Mouse (Mus musculus): ENCODE measurements around the gene Gm2115. TPM values are rescaled to one million over a fixed set of nuclear protein-coding genes. Genes with fewer than 3 reads are reported as not detected.

The Gm2115 gene
- total and polyA plus RNA-seq, 3 experiments, result 0.27 TPM; not detected in 2

DNA sequence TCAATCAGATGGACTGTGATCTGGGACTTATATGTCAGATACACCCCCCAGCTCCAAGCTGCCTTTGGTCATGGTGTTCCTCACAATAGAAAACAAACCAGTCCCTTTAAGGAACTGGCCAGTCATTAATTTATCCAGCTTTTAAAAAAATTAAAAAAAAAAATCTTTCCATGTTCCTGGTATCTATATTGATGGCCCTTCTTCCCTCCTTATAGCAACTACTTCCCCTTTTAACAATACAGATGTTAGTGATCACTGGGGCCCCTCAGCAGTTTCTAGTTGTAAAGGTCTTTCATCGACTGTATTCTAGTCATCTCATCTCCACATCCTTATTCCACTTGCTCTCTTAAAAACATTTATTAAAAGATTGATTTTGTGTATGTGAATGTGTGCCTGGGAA lies 82.9 kb downstream of the Gm2115 start:
- Histone ChIP-seq H3K36me3 (replicated peaks) (peaks cover 10% of the 10 kb centered on the region), H3K27me3 (ENCODE audit: insufficient read depth, low read length) (no peaks in the 10 kb centered on the region), H3K9me3 (replicated peaks) (no peaks in the 10 kb centered on the region), H3K4me3 (ENCODE audit: low read depth, low read length) (no peak overlapping the region), H3K4me1 (ENCODE audit: insufficient read depth, low read depth, low read length) (peaks cover 30% of the 10 kb centered on the region)
- TF ChIP-seq CTCF (IDR thresholded peaks at IDR 0.05; ENCODE audit: low read depth, low read length) (no peak), GATA1 (IDR thresholded peaks at IDR 0.05; ENCODE audit: borderline replicate concordance, low read length) (no peak), GATA2 (IDR thresholded peaks at IDR 0.05; ENCODE audit: borderline replicate concordance, low read depth, low read length) (no peak), POLR2AphosphoS5 (IDR thresholded peaks at IDR 0.05; ENCODE audit: insufficient replicate concordance, low read depth, low read length) (no peak), TAL1 (conservative IDR thresholded peaks at IDR 0.05; ENCODE audit: low read depth, low read length) (no peak)
- no peak for DNase-seq (ENCODE audit: low spot score)
- ATAC-seq (ENCODE audit: extremely low read depth, insufficient number of reproducible peaks, low FRiP score, poor library complexity, severe bottlenecking), result peak; percentile 69; the same call in 1 of the 2 replicates

DNA sequence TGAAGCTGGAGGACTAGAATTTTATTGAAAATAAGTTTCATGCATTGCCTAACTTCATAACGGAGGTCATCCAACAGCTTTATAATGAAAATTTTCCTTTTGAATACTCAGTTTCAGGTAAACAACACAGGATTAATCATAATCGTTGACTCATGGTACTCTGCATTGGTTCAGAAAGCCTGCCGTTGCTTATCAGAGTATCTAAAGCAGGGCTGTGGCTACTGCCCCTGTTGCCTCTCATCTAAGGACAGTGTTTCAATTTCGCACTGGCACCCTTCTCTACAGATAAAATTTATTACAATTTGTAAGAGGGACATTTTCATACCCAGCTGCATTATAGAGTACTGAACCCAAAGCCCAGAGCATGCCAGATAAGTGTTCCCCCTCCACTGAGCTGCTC lies 83.7 kb downstream of the Gm2115 start:
- no peak overlapping the region for H3K4me3 ChIP-seq (ENCODE audit: low read depth, low read length)
- H3K36me3 ChIP-seq (replicated peaks), result peaks cover 15% of the 10 kb centered on the region
- H3K9me3 ChIP-seq (replicated peaks), result no peaks in the 10 kb centered on the region
- H3K4me1 ChIP-seq (ENCODE audit: insufficient read depth, low read depth, low read length), result peaks cover 30% of the 10 kb centered on the region
- no peak for DNase-seq (ENCODE audit: low spot score)
- TF ChIP-seq GATA2 (IDR thresholded peaks at IDR 0.05; ENCODE audit: borderline replicate concordance, low read depth, low read length) (no peak), TAL1 (conservative IDR thresholded peaks at IDR 0.05; ENCODE audit: low read depth, low read length) (no peak), CTCF (IDR thresholded peaks at IDR 0.05; ENCODE audit: low read depth, low read length) (no peak), POLR2AphosphoS5 (IDR thresholded peaks at IDR 0.05; ENCODE audit: insufficient replicate concordance, low read depth, low read length) (no peak), GATA1 (IDR thresholded peaks at IDR 0.05; ENCODE audit: borderline replicate concordance, low read length) (no peak)
- ATAC-seq (ENCODE audit: extremely low read depth, insufficient number of reproducible peaks, low FRiP score, poor library complexity, severe bottlenecking), result peak; percentile 67
- H3K27me3 ChIP-seq (ENCODE audit: insufficient read depth, low read length), result no peaks in the 10 kb centered on the region

DNA sequence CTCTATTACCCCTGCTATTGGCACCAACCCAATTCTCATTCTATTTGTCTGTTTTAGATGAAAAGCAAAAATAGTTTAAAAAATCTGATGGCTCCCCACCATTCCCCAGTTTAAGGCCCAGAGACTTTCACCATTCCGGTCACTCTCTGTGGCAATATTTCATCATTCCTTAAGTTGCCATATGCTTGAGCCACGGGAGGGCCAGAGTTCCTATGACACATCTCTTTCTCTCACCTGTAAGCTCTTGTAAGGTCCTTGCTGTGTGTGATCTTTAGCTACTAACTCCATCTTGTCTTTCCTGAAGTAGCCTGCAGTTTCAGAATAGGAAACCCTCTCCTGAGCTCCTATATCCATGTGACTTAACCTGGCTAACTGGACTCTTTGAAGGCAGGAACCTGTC lies 90.2 kb downstream of the Gm2115 start:
- Histone ChIP-seq H3K4me3 (ENCODE audit: low read depth, low read length) (no peak overlapping the region), H3K9me3 (replicated peaks) (no peaks in the 10 kb centered on the region), H3K27me3 (ENCODE audit: insufficient read depth, low read length) (no peaks in the 10 kb centered on the region), H3K4me1 (ENCODE audit: insufficient read depth, low read depth, low read length) (peaks cover 9% of the 10 kb centered on the region; the same call in 1 of the 2 replicates), H3K36me3 (replicated peaks) (peaks cover 38% of the 10 kb centered on the region)
- ATAC-seq (ENCODE audit: extremely low read depth, insufficient number of reproducible peaks, low FRiP score, poor library complexity, severe bottlenecking) (no peak), DNase-seq (ENCODE audit: low spot score) (no peak)
- TF ChIP-seq GATA2 (IDR thresholded peaks at IDR 0.05; ENCODE audit: borderline replicate concordance, low read depth, low read length) (no peak), CTCF (IDR thresholded peaks at IDR 0.05; ENCODE audit: low read depth, low read length) (no peak), TAL1 (conservative IDR thresholded peaks at IDR 0.05; ENCODE audit: low read depth, low read length) (no peak), GATA1 (IDR thresholded peaks at IDR 0.05; ENCODE audit: borderline replicate concordance, low read length) (no peak), POLR2AphosphoS5 (IDR thresholded peaks at IDR 0.05; ENCODE audit: insufficient replicate concordance, low read depth, low read length) (no peak)

DNA sequence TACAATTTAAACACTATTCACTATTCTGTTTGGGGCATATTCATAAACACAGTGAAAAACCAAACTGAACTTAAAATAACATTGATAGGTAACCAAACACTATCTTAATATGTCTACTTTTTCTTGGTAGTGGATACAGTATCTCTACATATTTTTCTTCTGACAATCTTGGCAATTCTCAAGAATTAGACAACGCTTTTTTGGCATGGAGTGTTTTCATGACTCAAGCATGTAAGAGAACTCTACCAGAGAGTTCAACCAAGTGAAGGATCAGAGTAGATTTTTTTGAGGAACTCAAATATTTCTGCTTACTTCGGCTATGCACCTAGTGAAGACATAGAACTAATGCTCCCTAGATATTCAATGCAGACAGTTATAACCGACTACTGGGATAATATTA lies 92.2 kb downstream of the Gm2115 start:
- TF ChIP-seq POLR2AphosphoS5 (IDR thresholded peaks at IDR 0.05; ENCODE audit: insufficient replicate concordance, low read depth, low read length), result no peak
- TF ChIP-seq TAL1 (conservative IDR thresholded peaks at IDR 0.05; ENCODE audit: low read depth, low read length), result no peak
- no peak for TF ChIP-seq GATA1 (IDR thresholded peaks at IDR 0.05; ENCODE audit: borderline replicate concordance, low read length)
- TF ChIP-seq GATA2 (IDR thresholded peaks at IDR 0.05; ENCODE audit: borderline replicate concordance, low read depth, low read length), result no peak
- no peak for TF ChIP-seq CTCF (IDR thresholded peaks at IDR 0.05; ENCODE audit: low read depth, low read length)
- peaks cover 3% of the 10 kb centered on the region; the same call in 1 of the 2 replicates for H3K9me3 ChIP-seq (replicated peaks)
- peaks cover 7% of the 10 kb centered on the region; the same call in 1 of the 2 replicates for H3K4me1 ChIP-seq (ENCODE audit: insufficient read depth, low read depth, low read length)
- no peak for ATAC-seq (ENCODE audit: extremely low read depth, insufficient number of reproducible peaks, low FRiP score, poor library complexity, severe bottlenecking)
- DNase-seq (ENCODE audit: low spot score), result no peak
- no peak overlapping the region for H3K4me3 ChIP-seq (ENCODE audit: low read depth, low read length)
- peaks cover 45% of the 10 kb centered on the region for H3K36me3 ChIP-seq (replicated peaks)
- no peaks in the 10 kb centered on the region for H3K27me3 ChIP-seq (ENCODE audit: insufficient read depth, low read length)

DNA sequence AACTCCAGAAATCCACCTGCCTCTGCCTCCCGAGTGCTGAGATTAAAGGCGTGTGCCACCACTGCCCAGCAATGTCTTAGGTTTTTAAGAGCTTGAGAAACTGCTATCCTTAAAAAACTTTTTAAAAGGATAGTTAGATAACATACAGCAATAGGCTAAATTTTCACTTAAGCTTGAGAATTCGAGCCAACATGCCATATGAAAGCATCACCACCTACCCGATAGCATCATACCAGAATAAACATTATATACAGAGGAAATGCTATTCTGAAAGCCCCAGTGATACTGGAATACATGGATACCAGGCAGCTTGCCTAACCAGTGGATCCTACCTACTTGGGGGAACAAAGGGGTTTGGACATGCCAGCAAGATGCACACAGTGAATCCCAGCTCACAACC lies 95.0 kb downstream of the Gm2115 start:
- Histone ChIP-seq H3K27me3 (ENCODE audit: insufficient read depth, low read length) (no peaks in the 10 kb centered on the region), H3K4me3 (ENCODE audit: low read depth, low read length) (no peak overlapping the region), H3K4me1 (ENCODE audit: insufficient read depth, low read depth, low read length) (peaks cover 7% of the 10 kb centered on the region; the same call in 1 of the 2 replicates), H3K9me3 (replicated peaks) (peaks cover 3% of the 10 kb centered on the region; the same call in 1 of the 2 replicates), H3K36me3 (replicated peaks) (peaks cover 32% of the 10 kb centered on the region)
- DNase-seq (ENCODE audit: low spot score) (no peak), ATAC-seq (ENCODE audit: extremely low read depth, insufficient number of reproducible peaks, low FRiP score, poor library complexity, severe bottlenecking) (no peak)
- no peak for TF ChIP-seq TAL1 (conservative IDR thresholded peaks at IDR 0.05; ENCODE audit: low read depth, low read length)
- TF ChIP-seq GATA1 (IDR thresholded peaks at IDR 0.05; ENCODE audit: borderline replicate concordance, low read length), result no peak
- TF ChIP-seq CTCF (IDR thresholded peaks at IDR 0.05; ENCODE audit: low read depth, low read length), result no peak
- no peak for TF ChIP-seq GATA2 (IDR thresholded peaks at IDR 0.05; ENCODE audit: borderline replicate concordance, low read depth, low read length)
- no peak for TF ChIP-seq POLR2AphosphoS5 (IDR thresholded peaks at IDR 0.05; ENCODE audit: insufficient replicate concordance, low read depth, low read length)

DNA sequence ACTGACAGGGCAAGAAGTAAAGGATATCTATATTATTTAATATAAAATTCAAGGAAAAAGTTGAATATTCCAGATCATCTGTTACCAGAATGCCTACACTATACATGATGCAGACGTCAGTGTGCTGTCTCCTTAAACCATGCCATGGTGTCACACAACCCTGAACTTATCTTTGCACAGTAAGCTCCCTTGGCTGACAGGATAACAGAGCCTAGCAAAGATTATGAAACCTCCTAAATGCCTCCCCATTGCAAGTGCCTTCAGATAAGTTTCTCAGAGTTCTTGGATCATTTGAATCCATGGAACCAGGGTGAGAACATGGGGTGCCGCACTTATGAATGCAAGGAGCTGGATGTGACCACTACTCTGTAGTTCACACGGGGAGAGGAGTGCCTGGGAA lies 103.1 kb downstream of the Gm2115 start:
- TF ChIP-seq POLR2AphosphoS5 (IDR thresholded peaks at IDR 0.05; ENCODE audit: insufficient replicate concordance, low read depth, low read length), result no peak
- TF ChIP-seq TAL1 (conservative IDR thresholded peaks at IDR 0.05; ENCODE audit: low read depth, low read length), result no peak
- TF ChIP-seq CTCF (IDR thresholded peaks at IDR 0.05; ENCODE audit: low read depth, low read length), result no peak
- TF ChIP-seq GATA2 (IDR thresholded peaks at IDR 0.05; ENCODE audit: borderline replicate concordance, low read depth, low read length), result no peak
- TF ChIP-seq GATA1 (IDR thresholded peaks at IDR 0.05; ENCODE audit: borderline replicate concordance, low read length), result no peak
- Histone ChIP-seq H3K4me1 (ENCODE audit: insufficient read depth, low read depth, low read length) (no peaks in the 10 kb centered on the region), H3K9me3 (replicated peaks) (no peaks in the 10 kb centered on the region), H3K27me3 (ENCODE audit: insufficient read depth, low read length) (no peaks in the 10 kb centered on the region), H3K36me3 (replicated peaks) (peaks cover 25% of the 10 kb centered on the region), H3K4me3 (ENCODE audit: low read depth, low read length) (no peak overlapping the region)
- ATAC-seq (ENCODE audit: extremely low read depth, insufficient number of reproducible peaks, low FRiP score, poor library complexity, severe bottlenecking) (no peak), DNase-seq (ENCODE audit: low spot score) (no peak)

Other genes with a start within 250 kb of the Gm2115 start
- not detected in 2 replicates for gene Arnt2, start 118.8 kb upstream of the Gm2115 start, total RNA-seq (2014; fragmentation: Nextera tagmentation)
- gene Arnt2, start 118.8 kb upstream of the Gm2115 start, total RNA-seq (2017), result 0.05 and 0.12 TPM in 2 replicates
- gene Arnt2, start 118.8 kb upstream of the Gm2115 start, polyA plus RNA-seq (2012), result not detected in 2 replicates
- 6.4 and 7.3 TPM in 2 replicates for gene Fah, start 77.8 kb downstream of the Gm2115 start, total RNA-seq (2014; fragmentation: Nextera tagmentation)
- gene Fah, start 77.8 kb downstream of the Gm2115 start, total RNA-seq (2017), result 1.7 and 2.4 TPM in 2 replicates
- 1.1 and 1.4 TPM in 2 replicates for gene Fah, start 77.8 kb downstream of the Gm2115 start, polyA plus RNA-seq (2012)
- 134 and 164 TPM in 2 replicates for gene Zfand6, start 161.0 kb downstream of the Gm2115 start, total RNA-seq (2014; fragmentation: Nextera tagmentation)
- gene Zfand6, start 161.0 kb downstream of the Gm2115 start, total RNA-seq (2017), result 97.1 and 106 TPM in 2 replicates
- gene Zfand6, start 161.0 kb downstream of the Gm2115 start, polyA plus RNA-seq (2012), result 21.1 and 23.1 TPM in 2 replicates